Mouse (Mus musculus): Measurements from ENCODE around the gene Exoc3l4. TPM values are rescaled to one million over a fixed set of nuclear protein-coding genes. Genes with fewer than 3 reads are reported as not detected.

Exoc3l4 gene
- 1.8 and 5.6 TPM in 2 replicates for total RNA-seq (2012; rRNA removed)

DNA sequence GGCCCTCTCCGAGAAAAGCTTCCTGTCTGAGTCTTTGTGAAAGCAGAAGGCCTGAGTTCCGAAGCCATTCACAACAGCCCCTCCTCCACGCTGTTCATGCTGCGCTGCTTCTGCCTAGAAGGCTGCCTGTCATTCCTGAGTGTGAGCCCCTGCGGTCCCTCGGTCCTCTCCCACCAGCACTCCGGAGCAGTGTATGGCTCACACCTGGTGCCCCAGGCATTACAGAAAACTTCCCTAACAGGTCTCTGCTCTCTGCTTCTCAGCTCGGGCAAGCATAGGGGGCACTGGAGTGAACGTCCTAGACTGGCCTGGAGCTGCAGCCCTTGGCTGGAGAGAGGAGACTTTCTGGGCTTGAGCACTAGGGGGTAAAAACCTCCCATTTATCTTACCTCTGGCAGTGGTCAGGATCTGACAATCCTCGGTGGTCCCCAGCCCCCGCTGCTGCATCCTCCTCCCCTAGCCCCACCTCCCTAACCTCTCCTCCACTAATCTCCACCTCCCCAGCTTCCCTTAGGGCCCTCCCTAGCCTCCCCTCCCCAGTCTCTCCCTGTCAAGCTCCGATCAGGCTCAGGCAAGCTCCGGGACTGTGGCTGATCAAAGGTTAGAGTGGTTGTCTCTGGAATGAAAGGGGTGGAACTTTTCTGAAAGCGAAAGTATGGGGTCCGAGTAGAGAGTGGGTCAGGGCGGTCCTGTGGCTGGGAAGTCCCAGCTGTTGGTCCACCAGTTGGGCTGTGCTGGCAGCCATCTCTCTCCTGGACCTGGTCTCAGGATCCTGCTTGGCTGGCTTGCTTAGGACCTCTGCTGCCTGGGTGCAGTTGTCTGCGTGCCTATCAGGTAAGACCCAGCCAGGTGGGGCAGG lies at the start of gene Exoc3l4:
Gene Exoc3l4 (plus strand): TSS at position 97 of the 859 bp plus-strand sequence.
- TF ChIP-seq ZC3H11A (IDR thresholded peaks at IDR 0.05; ENCODE audit: borderline replicate concordance, low read depth, low read length) (no peak), HCFC1 (IDR thresholded peaks at IDR 0.05; ENCODE audit: borderline replicate concordance, insufficient read depth, low read length) (no peak), ZNF384 (IDR thresholded peaks at IDR 0.05; ENCODE audit: low read depth, low read length) (no peak), MAFK (IDR thresholded peaks at IDR 0.05; ENCODE audit: insufficient read depth, low read depth, low read length) (no peak), CHD2 (IDR thresholded peaks at IDR 0.05; ENCODE audit: low read depth, low read length) (no peak)
- peaks cover 0 to 8% of the 10 kb centered on the region in 2 experiments; a peak in 1 of 4 replicates for H3K4me1 ChIP-seq (ENCODE audit: control insufficient read depth in 2 of 2, insufficient read depth in 2 of 2, low read length in 2 of 2, poor library complexity in 1 of 2)
- no peak within 1 kb of the TSS for H3K27ac ChIP-seq (ENCODE audit: insufficient read depth, low read depth, low read length, poor library complexity, severe bottlenecking)
- H3K4me3 ChIP-seq (ENCODE audit: insufficient read depth in 1 of 2, low read depth in 1 of 2, low read length in 2 of 2, poor library complexity in 1 of 2, severe bottlenecking in 1 of 2): peak within 1 kb of the TSS; percentile 37 to 44; a peak in 3 of 4 replicates
- no peaks in the 10 kb centered on the region for H3K36me3 ChIP-seq (ENCODE audit: control insufficient read depth, insufficient read depth, low read length, poor library complexity, severe bottlenecking)
- in situ Hi-C loops (cut with MboI; ENCODE audit: low sequenced_read_pairs in 2 of 2, unreplicated experiment in 2 of 2): no loop called here
- no peaks in the 10 kb centered on the region for H3K9me3 ChIP-seq (ENCODE audit: control insufficient read depth, insufficient read depth, low read depth, low read length)
- H3K9ac ChIP-seq (ENCODE audit: insufficient read depth, low read depth, low read length, poor library complexity, severe bottlenecking): no peak within 1 kb of the TSS
- no peak for DNase-seq (ENCODE audit: low read depth, low spot score)

- in situ Hi-C loops (cut with MboI; ENCODE audit: low sequenced_read_pairs in 2 of 2, unreplicated experiment in 2 of 2): no loop called here
- peaks cover 2 to 26% of the 10 kb centered on the region in 2 experiments for H3K4me1 ChIP-seq (ENCODE audit: control insufficient read depth in 2 of 2, insufficient read depth in 2 of 2, low read length in 2 of 2, poor library complexity in 1 of 2)
These were observed 49.8 kb upstream of the Exoc3l4 start for GRCm38 (mm10) chr12:111367065-111367464.

DNA sequence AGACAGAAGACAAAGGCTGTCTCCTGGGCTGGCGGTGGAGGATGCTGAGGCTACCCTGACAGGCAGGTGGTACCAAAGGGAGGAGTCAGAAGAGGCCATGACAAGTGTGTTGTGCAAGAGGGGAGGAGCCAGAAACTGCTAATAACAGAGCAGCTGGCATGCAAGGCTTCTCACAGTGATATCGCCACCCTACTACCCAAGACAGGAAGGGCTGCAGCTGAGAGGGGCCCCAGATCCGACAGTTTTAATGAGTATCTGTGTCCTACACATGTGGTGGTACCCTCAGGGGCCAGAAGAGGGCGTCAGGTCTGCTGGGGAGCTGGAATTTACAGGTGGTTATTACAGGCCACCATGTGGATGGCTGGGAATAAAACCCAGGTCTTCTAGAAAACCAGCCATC lies 46.6 kb upstream of the Exoc3l4 start:
- TF ChIP-seq HCFC1 (IDR thresholded peaks at IDR 0.05; ENCODE audit: borderline replicate concordance, insufficient read depth, low read length) (no peak), CHD2 (IDR thresholded peaks at IDR 0.05; ENCODE audit: low read depth, low read length) (no peak), ZNF384 (IDR thresholded peaks at IDR 0.05; ENCODE audit: low read depth, low read length) (no peak), ZC3H11A (IDR thresholded peaks at IDR 0.05; ENCODE audit: borderline replicate concordance, low read depth, low read length) (no peak), MAFK (IDR thresholded peaks at IDR 0.05; ENCODE audit: insufficient read depth, low read depth, low read length) (no peak)
- Histone ChIP-seq H3K4me1 (ENCODE audit: control insufficient read depth in 2 of 2, insufficient read depth in 2 of 2, low read length in 2 of 2, poor library complexity in 1 of 2) (peaks cover 3 to 23% of the 10 kb centered on the region in 2 experiments), H3K9me3 (ENCODE audit: control insufficient read depth, insufficient read depth, low read depth, low read length) (no peaks in the 10 kb centered on the region), H3K9ac (ENCODE audit: insufficient read depth, low read depth, low read length, poor library complexity, severe bottlenecking) (no peak overlapping the region), H3K27ac (ENCODE audit: insufficient read depth, low read depth, low read length, poor library complexity, severe bottlenecking) (no peak overlapping the region), H3K36me3 (ENCODE audit: control insufficient read depth, insufficient read depth, low read length, poor library complexity, severe bottlenecking) (no peaks in the 10 kb centered on the region), H3K4me3 (ENCODE audit: insufficient read depth in 1 of 2, low read depth in 1 of 2, low read length in 2 of 2, poor library complexity in 1 of 2, severe bottlenecking in 1 of 2) (no peak overlapping the region)
- peak; percentile 63 for DNase-seq (ENCODE audit: low read depth, low spot score)
- in situ Hi-C loops (cut with MboI; ENCODE audit: low sequenced_read_pairs in 2 of 2, unreplicated experiment in 2 of 2): no loop called here

More at GRCm38 (mm10) chr12:111367065-111367464, 49.8 kb upstream of the Exoc3l4 start:
- DNase-seq (ENCODE audit: low read depth, low spot score): no peak
- Histone ChIP-seq H3K9me3 (ENCODE audit: control insufficient read depth, insufficient read depth, low read depth, low read length) (no peaks in the 10 kb centered on the region), H3K27ac (ENCODE audit: insufficient read depth, low read depth, low read length, poor library complexity, severe bottlenecking) (no peak overlapping the region), H3K4me3 (ENCODE audit: insufficient read depth in 1 of 2, low read depth in 1 of 2, low read length in 2 of 2, poor library complexity in 1 of 2, severe bottlenecking in 1 of 2) (no peak overlapping the region), H3K9ac (ENCODE audit: insufficient read depth, low read depth, low read length, poor library complexity, severe bottlenecking) (no peak overlapping the region), H3K36me3 (ENCODE audit: control insufficient read depth, insufficient read depth, low read length, poor library complexity, severe bottlenecking) (no peaks in the 10 kb centered on the region)
- no peak for TF ChIP-seq HCFC1 (IDR thresholded peaks at IDR 0.05; ENCODE audit: borderline replicate concordance, insufficient read depth, low read length)
- TF ChIP-seq ZNF384 (IDR thresholded peaks at IDR 0.05; ENCODE audit: low read depth, low read length): no peak
- TF ChIP-seq CHD2 (IDR thresholded peaks at IDR 0.05; ENCODE audit: low read depth, low read length): no peak
- no peak for TF ChIP-seq ZC3H11A (IDR thresholded peaks at IDR 0.05; ENCODE audit: borderline replicate concordance, low read depth, low read length)
- no peak for TF ChIP-seq MAFK (IDR thresholded peaks at IDR 0.05; ENCODE audit: insufficient read depth, low read depth, low read length)

- in situ Hi-C loops (cut with MboI; ENCODE audit: low sequenced_read_pairs in 2 of 2, unreplicated experiment in 2 of 2): no loop called here
- no peaks in the 10 kb centered on the region for H3K36me3 ChIP-seq (ENCODE audit: control insufficient read depth, insufficient read depth, low read length, poor library complexity, severe bottlenecking)
- H3K9ac ChIP-seq (ENCODE audit: insufficient read depth, low read depth, low read length, poor library complexity, severe bottlenecking): no peak overlapping the region; the same call in 1 of the 2 replicates
- TF ChIP-seq ZNF384 (IDR thresholded peaks at IDR 0.05; ENCODE audit: low read depth, low read length): no peak
- no peak for TF ChIP-seq ZC3H11A (IDR thresholded peaks at IDR 0.05; ENCODE audit: borderline replicate concordance, low read depth, low read length)
- TF ChIP-seq MAFK (IDR thresholded peaks at IDR 0.05; ENCODE audit: insufficient read depth, low read depth, low read length): no peak
- no peak for TF ChIP-seq CHD2 (IDR thresholded peaks at IDR 0.05; ENCODE audit: low read depth, low read length)
- no peak for TF ChIP-seq HCFC1 (IDR thresholded peaks at IDR 0.05; ENCODE audit: borderline replicate concordance, insufficient read depth, low read length)
- DNase-seq (ENCODE audit: low read depth, low spot score): no peak
- no peak overlapping the region for H3K27ac ChIP-seq (ENCODE audit: insufficient read depth, low read depth, low read length, poor library complexity, severe bottlenecking)
- no peak overlapping the region for H3K4me3 ChIP-seq (ENCODE audit: insufficient read depth in 1 of 2, low read depth in 1 of 2, low read length in 2 of 2, poor library complexity in 1 of 2, severe bottlenecking in 1 of 2)
- H3K9me3 ChIP-seq (ENCODE audit: control insufficient read depth, insufficient read depth, low read depth, low read length): no peaks in the 10 kb centered on the region
- H3K4me1 ChIP-seq (ENCODE audit: control insufficient read depth in 2 of 2, insufficient read depth in 2 of 2, low read length in 2 of 2, poor library complexity in 1 of 2): peaks cover 7 to 21% of the 10 kb centered on the region in 2 experiments
These were observed 44.9 kb upstream of the Exoc3l4 start for GRCm38 (mm10) chr12:111371905-111372304.

All from ES-E14 (cell line).